Mouse (Mus musculus) brain, embryonic 14.5 days (tissue): ENCODE results near the gene Smco4. TPM values are rescaled to one million over a fixed set of nuclear protein-coding genes. Genes with fewer than 3 reads are reported as not detected.
"Not testable (repeated sequence)": the region's sequence is repeated elsewhere in the genome, so short reads cannot be mapped to it uniquely, and the experiment has no call there.

Source experiments
- DNase-seq: peaks from one replicate; pipeline ENCODE4 v3.0.0-alpha.2; 2011; ENCODE audit warnings: low read depth
- CTCF ChIP-seq: fragments of 200-500 bp; IDR thresholded peaks from 2 replicates; pipeline ENCODE4 v1.5.1; 2012; ENCODE audit warnings: inconsistent platforms, mild to moderate bottlenecking, moderate library complexity, borderline replicate concordance; ENCODE audit not compliant: insufficient read depth, insufficient read length; ENCODE audit errors: extremely low read depth
- POLR2A ChIP-seq: fragments of 200-500 bp; IDR thresholded peaks from 2 replicates; pipeline ENCODE4 v1.6.1; 2012; ENCODE audit warnings: mild to moderate bottlenecking, inconsistent platforms, borderline replicate concordance; ENCODE audit not compliant: poor library complexity, insufficient read depth, insufficient read length, severe bottlenecking; ENCODE audit errors: extremely low read depth
- polyA plus RNA-seq: library from polyadenylated mRNA; depleted of rRNA; stranded (reverse); fragments of >200 nt; gene quantifications from 2 replicates; pipeline ENCODE4 v1.2.3, GENCODE M21; 2012

Smco4 gene
- polyA plus RNA-seq, 1 experiment: 8.1 TPM

GRCm38 (mm10) chr9:15493925-15494558 is 810 bp downstream of the Smco4 start:
- TF ChIP-seq CTCF: peak; percentile 53; the same call in 1 of the 2 replicates
- TF ChIP-seq POLR2A: no peak
- DNase-seq: peak; percentile 84

GRCm38 (mm10) chr9:15495281-15495680 is 2.0 kb downstream of the Smco4 start:
- not testable (repeated sequence) for DNase-seq

GRCm38 (mm10) chr9:15495921-15496577 is 2.8 kb downstream of the Smco4 start:
- peak; percentile 61 for DNase-seq
- TF ChIP-seq POLR2A (no peak), CTCF (no peak)

GRCm38 (mm10) chr9:15500025-15500424 is 6.8 kb downstream of the Smco4 start:
- TF ChIP-seq CTCF: no peak
- no peak for TF ChIP-seq POLR2A
- DNase-seq: no peak

- no peak for DNase-seq
- no peak for TF ChIP-seq POLR2A
- no peak for TF ChIP-seq CTCF
Measured at GRCm38 (mm10) chr9:15501319-15502256, 8.4 kb downstream of the Smco4 start.

GRCm38 (mm10) chr9:15502476-15502875 is 9.2 kb downstream of the Smco4 start:
- TF ChIP-seq POLR2A (no peak), CTCF (no peak)
- DNase-seq: no peak

- DNase-seq: no peak
- no peak for TF ChIP-seq CTCF
- TF ChIP-seq POLR2A: no peak
Measured at GRCm38 (mm10) chr9:15503307-15503706, 10.1 kb downstream of the Smco4 start.

- no peak for DNase-seq
- TF ChIP-seq POLR2A: no peak
- no peak for TF ChIP-seq CTCF
Measured at GRCm38 (mm10) chr9:15503827-15504226, 10.6 kb downstream of the Smco4 start.

- TF ChIP-seq POLR2A (no peak), CTCF (no peak)
- DNase-seq: no peak
Measured at GRCm38 (mm10) chr9:15505288-15505687, 12.1 kb downstream of the Smco4 start.

GRCm38 (mm10) chr9:15506863-15507262 is 13.6 kb downstream of the Smco4 start:
- no peak for DNase-seq
- TF ChIP-seq CTCF (no peak), POLR2A (no peak)

- no peak for DNase-seq
- TF ChIP-seq CTCF (no peak), POLR2A (no peak)
Measured at GRCm38 (mm10) chr9:15507431-15507875, 14.2 kb downstream of the Smco4 start.

- DNase-seq: no peak
- no peak for TF ChIP-seq CTCF
- TF ChIP-seq POLR2A: no peak
Measured at GRCm38 (mm10) chr9:15509363-15509762, 16.1 kb downstream of the Smco4 start.
